Mouse (Mus musculus) erythroblast, embryonic 14.5 days (primary cell): ENCODE measurements around the gene Mrpl32. TPM values are rescaled to one million over a fixed set of nuclear protein-coding genes. Genes with fewer than 3 reads are reported as not detected.

Experiments used
- H3K27me3 ChIP-seq: 2 replicates; pipeline ENCODE4 v1.6.1; 2012; ENCODE audit warnings: inconsistent platforms; ENCODE audit not compliant: control insufficient read depth
- H3K36me3 ChIP-seq: 2 replicates; pipeline ENCODE4 v1.6.1; 2012; ENCODE audit warnings: mild to moderate bottlenecking, inconsistent platforms; ENCODE audit not compliant: control insufficient read depth
- H3K4me1 ChIP-seq: 2 replicates; pipeline ENCODE4 v1.6.1; 2012; ENCODE audit warnings: inconsistent platforms; ENCODE audit not compliant: control insufficient read depth
- H3K4me3 ChIP-seq: replicated peaks from 2 replicates; pipeline ENCODE3; 2012; ENCODE audit warnings: moderate library complexity, mild to moderate bottlenecking, inconsistent platforms
- H3K9me3 ChIP-seq: 2 replicates; pipeline ENCODE4 v1.6.1; 2012; ENCODE audit warnings: low read length, inconsistent platforms, mixed read lengths; ENCODE audit not compliant: control insufficient read depth
- GATA1 ChIP-seq: IDR thresholded peaks from 2 replicates; pipeline ENCODE4 v1.6.1; 2012; ENCODE audit warnings: low read length, inconsistent platforms, mixed read lengths
- TAL1 ChIP-seq: IDR thresholded peaks from 3 replicates; pipeline ENCODE4 v1.6.1; 2012; ENCODE audit warnings: low read length, inconsistent platforms, mixed read lengths
- polyA plus RNA-seq: library from polyadenylated mRNA; stranded (reverse); fragments of >175 nt; gene quantifications from 2 replicates; pipeline ENCODE4 v1.2.3, GENCODE M21; 2012

Gene Mrpl32
- 1.8 and 2.9 TPM in 2 replicates for polyA plus RNA-seq

DNA sequence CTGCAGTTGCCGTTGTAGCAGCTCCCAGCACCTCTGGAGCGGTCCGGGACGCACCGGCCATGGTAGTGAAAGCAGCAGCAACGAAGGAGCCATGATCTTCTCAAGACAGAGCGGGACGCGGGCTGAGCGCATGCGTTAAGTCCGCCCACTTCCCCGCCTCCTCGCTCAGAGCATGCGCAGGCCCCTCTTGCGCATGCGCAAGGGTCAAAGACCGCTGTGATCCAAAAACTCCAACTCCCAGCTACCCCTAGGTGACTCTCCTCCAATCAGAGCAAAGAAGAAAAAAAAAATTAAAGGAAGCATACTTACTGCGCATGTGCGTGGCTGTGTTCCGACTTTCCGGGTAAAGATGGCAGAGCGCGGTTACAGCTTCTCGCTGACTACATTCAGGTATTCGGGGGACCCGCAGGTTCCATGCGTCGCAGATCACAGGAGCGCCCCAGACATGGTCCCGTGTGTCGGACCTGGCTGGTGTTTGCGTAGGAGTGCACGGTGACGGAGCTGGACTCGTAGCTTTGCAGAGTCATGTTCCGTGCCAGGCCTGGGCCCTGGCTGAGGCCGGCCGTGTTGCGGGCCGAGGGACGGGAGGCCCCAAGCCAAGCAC is at the start of gene Mrpl32, which contains the start of gene Psma2:
Gene Mrpl32 (minus strand): TSS at position 240 of the 604 bp plus-strand sequence.
Gene Psma2 (plus strand): TSS at position 315 of the 604 bp plus-strand sequence.
- Histone ChIP-seq H3K27me3 (no peaks in the 10 kb centered on the region), H3K36me3 (peaks cover 53% of the 10 kb centered on the region), H3K9me3 (no peaks in the 10 kb centered on the region), H3K4me1 (peaks cover 22% of the 10 kb centered on the region), H3K4me3 (peak within 1 kb of the TSS; percentile 99)
- no peak for TF ChIP-seq TAL1
- TF ChIP-seq GATA1 = no peak

GRCm38 (mm10) chr13:14649301-14649700 is 36.3 kb upstream of the Mrpl32 start:
- H3K36me3 ChIP-seq = no peaks in the 10 kb centered on the region
- H3K4me3 ChIP-seq = no peak overlapping the region
- H3K27me3 ChIP-seq = no peaks in the 10 kb centered on the region
- TF ChIP-seq GATA1 = no peak
- TF ChIP-seq TAL1 = no peak
- no peaks in the 10 kb centered on the region for H3K9me3 ChIP-seq
- no peaks in the 10 kb centered on the region for H3K4me1 ChIP-seq

DNA sequence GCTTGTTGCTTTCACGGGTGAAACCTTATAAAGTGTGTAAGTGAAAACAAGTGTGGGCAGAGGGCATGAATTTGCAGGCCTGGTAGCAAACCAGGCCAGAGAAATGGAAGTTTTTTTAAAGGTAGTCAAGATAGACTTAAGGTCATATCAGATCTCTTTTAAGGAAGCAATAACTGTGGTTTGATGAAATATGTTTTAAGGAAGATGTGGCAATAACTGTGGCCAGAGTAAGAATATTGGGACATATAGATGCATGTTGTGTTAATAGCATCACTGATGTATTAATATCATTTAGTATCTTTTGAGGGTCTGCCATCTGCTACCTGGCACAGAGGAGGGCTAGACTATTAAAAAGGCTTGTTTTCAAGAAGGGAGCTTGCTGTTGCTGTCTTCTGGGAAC is 27.0 kb upstream of the Mrpl32 start:
- Histone ChIP-seq H3K36me3 (peaks cover 23% of the 10 kb centered on the region), H3K4me1 (no peaks in the 10 kb centered on the region), H3K27me3 (no peaks in the 10 kb centered on the region), H3K4me3 (no peak overlapping the region), H3K9me3 (no peaks in the 10 kb centered on the region)
- no peak for TF ChIP-seq GATA1

DNA sequence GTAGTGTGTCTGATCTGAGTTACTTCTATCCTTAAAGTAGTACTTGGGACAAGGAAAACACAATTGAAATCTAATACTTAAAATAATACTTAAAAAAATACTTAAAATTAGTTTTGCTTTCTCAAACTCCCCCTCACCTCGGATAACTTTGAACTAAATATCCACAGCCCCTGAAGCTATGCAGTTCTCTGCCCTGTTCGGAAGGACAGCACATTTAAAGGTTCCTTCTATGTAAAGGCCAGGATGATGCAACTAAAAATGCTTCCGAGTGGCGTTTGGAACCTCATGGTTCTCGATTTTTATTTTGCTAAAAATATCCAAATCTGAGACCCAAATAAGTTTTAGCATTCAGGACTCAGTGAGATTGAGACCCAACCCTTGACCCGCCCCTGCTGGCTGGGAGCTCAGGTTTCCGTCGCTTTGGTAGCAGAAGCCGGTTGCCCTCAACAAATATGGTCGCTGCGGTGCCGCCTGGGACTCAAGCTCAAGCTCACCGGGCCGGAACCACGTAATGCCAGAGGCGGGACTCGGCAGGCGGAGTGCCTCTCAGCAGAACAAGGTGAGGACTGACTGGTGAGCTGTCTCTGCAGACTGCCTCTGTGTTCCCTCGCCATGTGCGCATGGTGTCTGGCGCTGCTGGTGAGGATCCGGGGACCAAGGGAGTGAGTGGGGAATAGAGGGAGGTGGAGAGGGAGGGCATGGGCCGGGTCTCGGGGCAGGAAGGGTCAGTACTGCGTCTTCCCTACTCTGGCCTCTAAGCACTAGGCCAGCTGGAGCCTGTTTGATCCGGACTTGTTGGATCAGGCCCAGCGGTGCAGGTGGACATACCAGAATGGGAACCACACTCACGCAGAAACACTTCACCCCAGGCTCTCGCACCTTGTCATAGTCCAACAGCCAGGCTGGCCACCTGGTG is 17.0 kb upstream of the Mrpl32 start, which contains the start of gene AW209491:
Gene AW209491 (plus strand): TSS at position 429 of the 916 bp plus-strand sequence.
- no peaks in the 10 kb centered on the region for H3K27me3 ChIP-seq
- TF ChIP-seq GATA1 (no peak), TAL1 (no peak)
- peak within 1 kb of the TSS; percentile 64 for H3K4me3 ChIP-seq
- H3K36me3 ChIP-seq = peaks cover 40% of the 10 kb centered on the region
- peaks cover 13% of the 10 kb centered on the region for H3K4me1 ChIP-seq
- H3K9me3 ChIP-seq = no peaks in the 10 kb centered on the region

DNA sequence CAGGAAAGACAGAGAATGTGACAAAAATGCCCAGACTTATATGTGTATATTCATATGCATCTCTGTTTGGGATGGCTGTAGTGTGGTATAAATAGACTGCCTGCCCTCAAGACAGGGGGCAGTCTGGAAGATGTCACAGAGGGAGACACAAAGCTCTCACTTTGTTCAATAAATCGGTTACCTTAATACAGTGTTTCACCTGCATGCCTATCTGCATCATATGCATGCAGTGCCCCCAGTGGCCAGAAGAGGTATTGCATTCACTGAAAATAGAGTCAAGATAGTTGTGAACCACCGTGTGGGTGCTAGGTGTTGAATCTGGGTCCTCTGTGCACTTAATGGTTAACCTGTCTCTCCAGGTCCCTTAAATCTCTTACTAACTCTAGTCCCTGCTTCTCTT is 5.8 kb upstream of the Mrpl32 start:
- TF ChIP-seq TAL1 (no peak), GATA1 (no peak)
- H3K4me1 ChIP-seq = peaks cover 13% of the 10 kb centered on the region
- peaks cover 78% of the 10 kb centered on the region for H3K36me3 ChIP-seq
- no peaks in the 10 kb centered on the region for H3K27me3 ChIP-seq
- H3K4me3 ChIP-seq = no peak overlapping the region
- no peaks in the 10 kb centered on the region for H3K9me3 ChIP-seq

GRCm38 (mm10) chr13:14613553-14613952 is 588 bp upstream of the Mrpl32 start:
- no peaks in the 10 kb centered on the region for H3K9me3 ChIP-seq
- H3K36me3 ChIP-seq = peaks cover 55% of the 10 kb centered on the region
- peak overlapping the region; percentile 99 for H3K4me3 ChIP-seq
- no peaks in the 10 kb centered on the region for H3K27me3 ChIP-seq
- TF ChIP-seq TAL1 (no peak), GATA1 (no peak)
- peaks cover 22% of the 10 kb centered on the region for H3K4me1 ChIP-seq

GRCm38 (mm10) chr13:14612463-14612862 is 502 bp downstream of the Mrpl32 start:
- TF ChIP-seq GATA1 (no peak), TAL1 (no peak)
- Histone ChIP-seq H3K27me3 (no peaks in the 10 kb centered on the region), H3K9me3 (no peaks in the 10 kb centered on the region), H3K4me3 (peak overlapping the region; percentile 99), H3K36me3 (peaks cover 47% of the 10 kb centered on the region), H3K4me1 (peaks cover 22% of the 10 kb centered on the region)

DNA sequence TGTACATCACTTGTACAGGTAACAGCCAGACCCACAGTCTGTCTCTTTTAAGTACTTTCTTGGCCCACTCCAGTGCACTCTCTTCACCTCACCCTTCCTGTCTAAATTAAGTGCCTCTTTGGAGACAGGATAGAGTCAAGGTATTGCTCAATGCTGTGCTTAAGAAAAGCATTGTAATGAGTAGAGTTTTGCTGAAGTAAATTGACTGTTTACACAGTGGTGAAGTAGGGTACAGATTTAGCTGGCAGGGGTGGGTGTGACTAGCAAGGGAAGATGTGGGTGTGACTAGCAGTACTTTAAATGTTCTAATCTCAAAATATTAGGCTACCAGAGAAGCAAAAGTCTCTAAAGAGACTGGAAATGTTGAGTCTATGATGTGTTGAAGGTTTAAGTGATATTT is 5.3 kb downstream of the Mrpl32 start:
- H3K36me3 ChIP-seq = peaks cover 30% of the 10 kb centered on the region
- peaks cover 9% of the 10 kb centered on the region for H3K4me1 ChIP-seq
- H3K9me3 ChIP-seq = no peaks in the 10 kb centered on the region
- no peaks in the 10 kb centered on the region for H3K27me3 ChIP-seq
- H3K4me3 ChIP-seq = no peak overlapping the region
- TF ChIP-seq TAL1 (no peak), GATA1 (no peak)

GRCm38 (mm10) chr13:14602744-14603143 is 10.2 kb downstream of the Mrpl32 start:
- H3K27me3 ChIP-seq = no peaks in the 10 kb centered on the region
- H3K36me3 ChIP-seq = no peaks in the 10 kb centered on the region; the same call in 1 of the 2 replicates
- H3K9me3 ChIP-seq = no peaks in the 10 kb centered on the region
- TF ChIP-seq TAL1 = no peak
- no peak for TF ChIP-seq GATA1
- no peaks in the 10 kb centered on the region for H3K4me1 ChIP-seq
- H3K4me3 ChIP-seq = no peak overlapping the region
